Mouse (Mus musculus) heart, postnatal 0 days (tissue): ENCODE results near the gene Bgn. TPM values are rescaled to one million over a fixed set of nuclear protein-coding genes. Genes with fewer than 3 reads are reported as not detected.

ENCODE experiments used
- ATAC-seq: fragments of 200-750 bp; cut with Nextera tagmentation; 2 replicates; pipeline ENCODE4 v1.8.0; 2017; ENCODE audit warnings: low read depth, moderate number of reproducible peaks, moderate library complexity; ENCODE audit not compliant: insufficient read depth
- DNase-seq: peaks from one replicate; pipeline ENCODE4 v3.0.0-alpha.2; 2016; ENCODE audit warnings: low spot score
- H3K27ac ChIP-seq: fragments of 300-500 bp; sonication (generic); 2 replicates; pipeline ENCODE4 v1.5.1; 2014; ENCODE audit warnings: low read depth, mild to moderate bottlenecking
- H3K27me3 ChIP-seq: fragments of 300-500 bp; sonication (generic); 2 replicates; pipeline ENCODE4 v1.6.1; 2014; ENCODE audit warnings: low read length, mixed read lengths; ENCODE audit not compliant: control insufficient read depth, insufficient read depth
- H3K36me3 ChIP-seq: fragments of 300-500 bp; sonication (generic); replicated peaks from 2 replicates; pipeline ENCODE4 v1.6.1; 2014; ENCODE audit warnings: low read length, mixed read lengths; ENCODE audit not compliant: control insufficient read depth, insufficient read depth
- H3K4me1 ChIP-seq: fragments of 300-500 bp; sonication (generic); 2 replicates; pipeline ENCODE4 v1.6.1; 2014; ENCODE audit warnings: antibody characterized with exemption; ENCODE audit not compliant: control insufficient read depth, insufficient read depth
- H3K4me2 ChIP-seq: fragments of 300-500 bp; sonication (generic); 2 replicates; pipeline ENCODE4 v1.6.1; 2014; ENCODE audit warnings: low read depth, mild to moderate bottlenecking, low read length, moderate library complexity
- H3K4me3 ChIP-seq: fragments of 300-500 bp; sonication (generic); 2 replicates; pipeline ENCODE4 v1.5.1; 2014; ENCODE audit warnings: low read depth, low read length
- H3K9ac ChIP-seq: fragments of 300-500 bp; sonication (generic); replicated peaks from 2 replicates; pipeline ENCODE4 v1.6.1; 2014; ENCODE audit warnings: low read depth, low read length, mixed read lengths
- H3K9me3 ChIP-seq: fragments of 300-500 bp; sonication (generic); replicated peaks from 2 replicates; pipeline ENCODE4 v1.6.1; 2016; ENCODE audit warnings: low read length; ENCODE audit not compliant: control insufficient read depth
- CTCF ChIP-seq: IDR thresholded peaks from 2 replicates; pipeline ENCODE4 v1.5.1; 2016; ENCODE audit warnings: antibody characterized with exemption, control low read depth, low read depth
- EP300 ChIP-seq: IDR thresholded peaks from 2 replicates; pipeline ENCODE4 v1.6.1; 2016; ENCODE audit warnings: antibody characterized with exemption, low read depth
- WGBS: fragments of 180-500 bp; shearing (Covaris S2); extraction: QIAGEN DNeasy Blood & Tissue Kit; methylation state at CpG from one replicate; pipeline ENCODE4 v1.1.7; 2014; 5-methylcytosine and 5-hydroxymethylcytosine counted together
- polyA plus RNA-seq: library from polyadenylated mRNA; unstranded; fragments of >200 nt; fragmentation: Nextera tagmentation; extraction: Ambion mirVana; gene quantifications from 2 replicates; pipeline ENCODE4 v1.2.1, GENCODE M21; 2015
- total RNA-seq: library from RNA; depleted of rRNA; stranded (reverse); fragments of >200 nt; gene quantifications from 2 replicates; pipeline ENCODE4 v1.2.3, GENCODE M21; 2014; ENCODE audit warnings: low replicate concordance

The Bgn gene
- total and polyA plus RNA-seq, 2 experiments from 2014 or later = 61.6 to 304 TPM

DNA sequence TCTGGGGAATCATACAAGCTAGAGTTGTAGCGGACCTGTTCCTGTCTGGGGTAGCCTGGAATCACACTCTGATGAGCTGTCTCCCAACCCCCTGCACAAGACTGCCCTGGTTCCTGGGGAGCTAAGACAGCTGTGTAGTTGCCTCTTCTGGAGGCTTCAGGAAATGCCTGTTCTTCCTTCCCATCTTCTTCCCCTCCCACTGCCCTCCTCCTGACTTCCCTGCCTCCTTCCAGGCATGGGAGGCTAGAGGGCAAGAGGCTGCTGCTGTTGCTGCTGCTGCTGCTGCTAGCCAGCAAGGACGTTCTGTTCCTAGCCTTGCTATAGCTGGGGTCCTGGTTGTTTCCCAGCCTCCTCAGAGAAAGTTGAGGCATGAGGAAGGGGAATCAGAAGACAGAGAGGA, 3.1 kb upstream of the Bgn start:
- WGBS = 36% methylated on average over 2 of the region's 2 CpGs

DNA sequence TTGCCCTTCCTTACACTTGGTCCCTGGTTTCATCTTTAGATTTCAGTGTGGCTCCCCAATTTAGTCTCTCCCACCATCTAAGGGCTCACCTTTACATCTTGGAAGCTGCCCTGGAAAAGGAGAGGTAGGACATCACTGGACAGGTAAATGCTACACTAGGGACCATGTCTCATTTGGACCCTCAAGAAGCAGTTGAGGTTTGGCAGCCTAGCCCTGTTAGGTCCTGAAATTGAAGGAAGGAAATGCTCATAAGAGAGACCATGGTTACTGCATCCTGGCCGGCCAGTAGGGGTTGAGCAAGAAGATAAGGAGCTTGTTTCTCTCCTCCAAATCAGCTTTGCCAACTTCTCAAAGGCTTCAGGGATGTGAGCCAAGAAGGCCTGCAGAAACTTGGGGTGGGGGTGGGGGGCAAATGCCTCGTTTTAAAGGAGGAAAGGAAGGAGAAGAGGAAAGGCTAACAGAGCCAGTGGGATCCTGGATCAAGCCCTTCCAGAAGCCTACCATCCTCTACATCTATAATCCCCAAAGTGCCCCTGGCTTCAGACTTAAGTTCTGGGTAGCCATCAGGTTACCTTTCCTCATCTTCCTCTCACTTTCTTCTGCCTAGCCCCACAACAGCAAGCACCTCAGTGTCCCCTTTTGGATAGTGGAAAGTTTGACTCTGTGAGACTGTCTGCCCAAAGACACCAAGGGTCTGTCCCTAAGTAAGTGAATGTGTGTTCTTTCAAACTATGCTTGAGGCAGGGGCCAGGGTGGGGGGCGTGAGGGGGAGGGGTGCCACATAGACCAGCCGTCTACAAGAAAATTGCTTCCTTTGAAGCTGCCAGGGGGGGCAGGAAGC, 539 bp upstream of the Bgn start:
- Histone ChIP-seq H3K4me1 (no peaks in the 10 kb centered on the region), H3K9ac (no peak overlapping the region), H3K4me3 (no peak overlapping the region), H3K27me3 (no peaks in the 10 kb centered on the region), H3K27ac (peak overlapping the region; percentile 53), H3K36me3 (no peaks in the 10 kb centered on the region), H3K4me2 (peak overlapping the region; percentile 46; the same call in 1 of the 2 replicates), H3K9me3 (no peaks in the 10 kb centered on the region)
- DNase-seq (no peak), ATAC-seq (no peak)
- TF ChIP-seq CTCF = no peak
- no peak for TF ChIP-seq EP300
- 26% methylated on average over 4 of the region's 4 CpGs for WGBS

More for the DNA sequence above, 3.1 kb upstream of the Bgn start:
- H3K9ac ChIP-seq = no peak overlapping the region
- H3K9me3 ChIP-seq = no peaks in the 10 kb centered on the region
- TF ChIP-seq EP300 = no peak
- TF ChIP-seq CTCF = no peak
- H3K27ac ChIP-seq = peak overlapping the region; percentile 53
- ATAC-seq (no peak), DNase-seq (no peak)
- no peaks in the 10 kb centered on the region for H3K4me1 ChIP-seq
- H3K4me3 ChIP-seq = no peak overlapping the region
- no peaks in the 10 kb centered on the region for H3K27me3 ChIP-seq
- H3K4me2 ChIP-seq = no peak overlapping the region
- no peaks in the 10 kb centered on the region for H3K36me3 ChIP-seq

DNA sequence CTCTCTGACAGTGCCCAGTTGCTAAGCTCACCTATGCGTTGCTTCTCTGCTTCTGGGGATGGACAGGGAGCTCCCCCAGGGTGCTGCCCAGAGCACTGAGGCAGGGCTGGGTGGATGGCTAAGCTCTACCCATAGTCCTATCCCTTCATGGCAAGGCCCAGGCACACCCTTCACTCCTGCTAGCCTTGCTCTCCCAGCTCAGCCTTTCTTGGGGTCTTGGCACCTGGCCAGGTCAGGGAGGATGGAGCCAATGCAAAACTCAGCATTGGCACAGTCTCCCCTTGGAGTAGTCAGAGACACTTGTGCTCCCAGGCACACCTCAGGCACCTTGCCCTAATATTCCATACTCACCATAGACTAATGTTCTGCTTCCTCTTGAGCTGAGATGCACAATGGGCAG, 674 bp downstream of the Bgn start:
- H3K9ac ChIP-seq = peak overlapping the region; percentile 50
- H3K36me3 ChIP-seq = no peaks in the 10 kb centered on the region
- no peak for ATAC-seq
- 21% methylated on average over 1 of the region's 1 CpGs for WGBS
- no peaks in the 10 kb centered on the region for H3K27me3 ChIP-seq
- DNase-seq = no peak
- TF ChIP-seq CTCF (no peak), EP300 (no peak)
- no peaks in the 10 kb centered on the region for H3K9me3 ChIP-seq
- peak overlapping the region; percentile 57 for H3K27ac ChIP-seq
- H3K4me3 ChIP-seq = peak overlapping the region; percentile 37
- H3K4me2 ChIP-seq = peak overlapping the region; percentile 46
- H3K4me1 ChIP-seq = no peaks in the 10 kb centered on the region

DNA sequence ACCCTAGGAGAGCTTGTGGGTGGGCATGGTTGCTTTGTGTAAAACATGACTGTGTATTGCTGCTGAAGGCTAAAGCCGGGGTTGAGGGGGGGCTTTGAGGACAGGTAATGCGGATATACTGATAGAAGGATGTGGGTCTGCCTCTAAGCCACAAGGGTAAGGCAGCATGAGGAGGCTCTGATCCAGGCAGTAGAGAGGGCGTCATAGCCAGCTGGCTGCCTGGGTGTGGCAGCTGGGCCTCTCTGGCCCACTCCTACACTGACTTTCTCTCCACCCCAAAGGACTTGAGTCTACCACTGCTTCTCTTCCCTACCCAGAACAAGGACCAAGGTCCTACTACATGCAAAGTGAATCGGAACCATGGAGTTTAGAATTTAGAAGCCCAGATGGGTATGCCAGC, 1.5 kb downstream of the Bgn start:
- H3K9ac ChIP-seq = no peak overlapping the region
- no peaks in the 10 kb centered on the region for H3K4me1 ChIP-seq
- no peaks in the 10 kb centered on the region for H3K27me3 ChIP-seq
- no peak for TF ChIP-seq CTCF
- TF ChIP-seq EP300 = no peak
- no peaks in the 10 kb centered on the region for H3K9me3 ChIP-seq
- ATAC-seq (no peak), DNase-seq (no peak)
- WGBS = 72% methylated on average over 4 of the region's 4 CpGs
- H3K4me2 ChIP-seq = peak overlapping the region; percentile 46
- H3K36me3 ChIP-seq = no peaks in the 10 kb centered on the region
- peak overlapping the region; percentile 37 for H3K4me3 ChIP-seq
- no peak overlapping the region for H3K27ac ChIP-seq

DNA sequence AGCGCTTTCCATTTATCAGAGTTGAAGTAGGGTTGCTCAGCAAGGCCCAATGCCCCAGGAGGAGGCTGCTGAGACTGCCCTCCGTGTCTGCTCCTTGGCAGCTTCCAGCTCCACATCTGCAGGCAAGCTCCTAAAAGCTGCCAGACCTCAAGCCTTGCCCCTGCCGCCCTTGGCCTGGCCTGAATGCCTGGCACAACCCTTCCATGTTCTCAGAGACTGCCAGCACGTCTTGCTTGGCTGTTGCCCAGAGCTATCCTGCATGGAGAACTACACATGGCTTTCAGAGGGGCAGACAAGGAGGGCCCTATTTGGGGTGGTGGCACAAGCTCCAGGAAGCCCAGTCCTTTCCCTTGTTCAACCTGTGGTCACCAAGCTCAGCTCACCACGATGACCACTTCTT, 3.5 kb downstream of the Bgn start:
- Histone ChIP-seq H3K36me3 (no peaks in the 10 kb centered on the region), H3K4me3 (no peak overlapping the region), H3K27me3 (no peaks in the 10 kb centered on the region), H3K9ac (no peak overlapping the region), H3K4me2 (no peak overlapping the region), H3K4me1 (no peaks in the 10 kb centered on the region), H3K27ac (no peak overlapping the region), H3K9me3 (no peaks in the 10 kb centered on the region)
- no peak for DNase-seq
- WGBS = 62% methylated on average over 5 of the region's 5 CpGs
- ATAC-seq = no peak
- TF ChIP-seq EP300 (no peak), CTCF (no peak)
